Mouse (Mus musculus) NIH3T3 (cell line): ENCODE measurements at regions not wholly inside any gene's neighbourhood (a gene's known extent, or its start where the extent isn't known, plus 50 kb on each side); places are given as distances from the start of the nearest gene placed in this dataset.

Experiments used
- DNase-seq: peaks from one replicate; pipeline ENCODE4 v3.0.0-alpha.2; 2012; ENCODE audit warnings: low read depth

- no peak for DNase-seq
Measured at GRCm38 (mm10) chr16:76232680-76233079, 140.9 kb downstream of the Nrip1 start.

GRCm38 (mm10) chr16:76232174-76232573 is 141.5 kb downstream of the Nrip1 start:
- DNase-seq: no peak

GRCm38 (mm10) chr16:76230516-76231302 is 142.9 kb downstream of the Nrip1 start:
- no peak for DNase-seq

GRCm38 (mm10) chr16:76228451-76228850 is 145.2 kb downstream of the Nrip1 start:
- DNase-seq: no peak

- no peak for DNase-seq
Measured at GRCm38 (mm10) chr16:76226446-76226845, 147.2 kb downstream of the Nrip1 start.

GRCm38 (mm10) chr16:76225587-76226226 is 147.9 kb downstream of the Nrip1 start:
- DNase-seq: no peak

GRCm38 (mm10) chr16:76224901-76225586 is 148.6 kb downstream of the Nrip1 start:
- DNase-seq: no peak

GRCm38 (mm10) chr16:76223716-76224115 is 149.9 kb downstream of the Nrip1 start:
- no peak for DNase-seq

- no peak for DNase-seq
Measured at GRCm38 (mm10) chr16:76222960-76223359, 150.7 kb downstream of the Nrip1 start.

GRCm38 (mm10) chr16:76220466-76220865 is 153.2 kb downstream of the Nrip1 start:
- no peak for DNase-seq

GRCm38 (mm10) chr16:76219233-76219632 is 154.4 kb downstream of the Nrip1 start:
- no peak for DNase-seq

GRCm38 (mm10) chr16:76218310-76219170 is 155.1 kb downstream of the Nrip1 start:
- no peak for DNase-seq

- DNase-seq: no peak
Measured at GRCm38 (mm10) chr16:76216184-76216583, 157.4 kb downstream of the Nrip1 start.

- no peak for DNase-seq
Measured at GRCm38 (mm10) chr16:76215558-76215957, 158.1 kb downstream of the Nrip1 start.

GRCm38 (mm10) chr16:76201773-76202571 is 171.7 kb downstream of the Nrip1 start:
- DNase-seq: no peak

GRCm38 (mm10) chr16:76200801-76201728 is 172.6 kb downstream of the Nrip1 start:
- no peak for DNase-seq

GRCm38 (mm10) chr16:76200268-76200667 is 173.4 kb downstream of the Nrip1 start:
- peak; percentile 36 for DNase-seq

GRCm38 (mm10) chr16:76199006-76199405 is 174.6 kb downstream of the Nrip1 start:
- no peak for DNase-seq

- no peak for DNase-seq
Measured at GRCm38 (mm10) chr16:76194291-76194690, 172.2 kb upstream of the Samsn1 start.

- no peak for DNase-seq
Measured at GRCm38 (mm10) chr16:76191135-76191534, 169.1 kb upstream of the Samsn1 start.
